Mouse (Mus musculus) myocyte (in vitro differentiated cells): ENCODE results near the gene Zswim7.

ENCODE experiments used
- CEBPB ChIP-seq: IDR thresholded peaks from 2 replicates; pipeline ENCODE4 v1.6.1; 2011; ENCODE audit warnings: mild to moderate bottlenecking, moderate library complexity; ENCODE audit not compliant: poor library complexity, insufficient read depth, severe bottlenecking
- E2F4 ChIP-seq: IDR thresholded peaks from one replicate; pipeline ENCODE4 v1.6.1; 2011; ENCODE audit warnings: mild to moderate bottlenecking, control low read depth, moderate library complexity; ENCODE audit not compliant: insufficient read depth
- MAX ChIP-seq: IDR thresholded peaks from one replicate; pipeline ENCODE4 v1.6.1; 2011; ENCODE audit warnings: low read depth, mild to moderate bottlenecking, control low read depth
- MYOD1 ChIP-seq, 3 experiments: IDR thresholded peaks; one replicate each; pipeline ENCODE4 v1.6.1; 2011; ENCODE audit warnings: control low read depth in 2 of 3, low read depth in 2 of 3, mild to moderate bottlenecking in 2 of 3, moderate library complexity in 1 of 3; ENCODE audit not compliant: insufficient read length in 2 of 3, control insufficient read depth in 1 of 3
- MYOG ChIP-seq, 3 experiments: IDR thresholded peaks; one replicate each; pipeline ENCODE4 v1.6.1; 2011; ENCODE audit warnings: control low read depth in 2 of 3, low read depth in 2 of 3, mild to moderate bottlenecking in 2 of 3; ENCODE audit not compliant: insufficient read length in 2 of 3, control insufficient read depth in 1 of 3, insufficient read depth in 1 of 3
- POLR2A ChIP-seq: IDR thresholded peaks from one replicate; pipeline ENCODE4 v1.6.1; 2011; ENCODE audit warnings: low read depth, mild to moderate bottlenecking, control low read depth, moderate library complexity; ENCODE audit not compliant: insufficient read length
- POLR2AphosphoS2 ChIP-seq: IDR thresholded peaks from one replicate; pipeline ENCODE4 v1.6.1; 2011; ENCODE audit warnings: low read depth, control low read depth; ENCODE audit not compliant: insufficient read length
- SRF ChIP-seq: IDR thresholded peaks from one replicate; pipeline ENCODE4 v1.6.1; 2011; ENCODE audit warnings: low read depth; ENCODE audit not compliant: control insufficient read depth, insufficient read length
- TCF12 ChIP-seq: IDR thresholded peaks from one replicate; pipeline ENCODE4 v1.6.1; 2011; ENCODE audit warnings: mild to moderate bottlenecking, control low read depth; ENCODE audit not compliant: poor library complexity, insufficient read depth, severe bottlenecking
- TCF3 ChIP-seq: IDR thresholded peaks from one replicate; pipeline ENCODE4 v1.6.1; 2011; ENCODE audit warnings: low read depth, control low read depth; ENCODE audit not compliant: insufficient read length
- USF1 ChIP-seq: IDR thresholded peaks from one replicate; pipeline ENCODE4 v1.6.1; 2011; ENCODE audit warnings: low read depth, mild to moderate bottlenecking, control low read depth, moderate library complexity

GRCm38 (mm10) chr11:62263599-62263998 is 17.6 kb downstream of the Zswim7 start:
- TF ChIP-seq CEBPB = no peak
- TF ChIP-seq POLR2A = no peak
- no peak for TF ChIP-seq TCF12
- TF ChIP-seq MYOG (IDR thresholded peaks at IDR 0.05; ENCODE audit: control insufficient read depth in 1 of 3, insufficient read depth in 1 of 3, insufficient read length in 2 of 3, low read depth in 2 of 3) = peak; percentile 10 to 77 (median 46)
- TF ChIP-seq POLR2AphosphoS2 = no peak
- TF ChIP-seq TCF3 = no peak
- no peak for TF ChIP-seq E2F4
- peak; percentile 2 to 85 (median 82) for TF ChIP-seq MYOD1 (IDR thresholded peaks at IDR 0.05; ENCODE audit: control insufficient read depth in 1 of 3, insufficient read length in 2 of 3, low read depth in 2 of 3)
- TF ChIP-seq USF1 = no peak
- TF ChIP-seq MAX = no peak
- no peak for TF ChIP-seq SRF
